Mouse (Mus musculus): Measurements from ENCODE around the gene Begain. TPM values are rescaled to one million over a fixed set of nuclear protein-coding genes. Genes with fewer than 3 reads are reported as not detected.

The Begain gene
- total RNA-seq, 2 experiments from 2014 or later: 0.31 to 0.36 TPM

- no peak for DNase-seq (ENCODE audit: low spot score)
Measured at GRCm38 (mm10) chr12:108984471-108984870, 83.5 kb downstream of the Begain start.

GRCm38 (mm10) chr12:108983496-108983895, 84.5 kb downstream of the Begain start:
- intact Hi-C loops (cut with DNase I): no loop called here
- DNase-seq (ENCODE audit: low spot score): no peak

More at GRCm38 (mm10) chr12:108984471-108984870, 83.5 kb downstream of the Begain start:
- intact Hi-C loops (cut with DNase I): no loop called here

GRCm38 (mm10) chr12:108982684-108982960, 85.4 kb downstream of the Begain start:
- DNase-seq (ENCODE audit: low spot score): no peak
- intact Hi-C loops (cut with DNase I): no loop called here

Other genes with a start within 250 kb of the Begain start
- gene Slc25a29, start 232.3 kb downstream of the Begain start, total RNA-seq (2021): 10 to 100 TPM in 1 of 2 experiments, 1 to 10 TPM in 1; 9.8 to 14.1 TPM
- gene Slc25a47, start 232.2 kb downstream of the Begain start, total RNA-seq (2021): 1 to 10 TPM; 5.9 to 9.3 TPM
- gene Wdr25, start 174.6 kb downstream of the Begain start, total RNA-seq (2021): 1 to 10 TPM; 3.9 TPM
- gene Wars, start 174.0 kb downstream of the Begain start, total RNA-seq (2021): 10 to 100 TPM; 33.6 to 35.8 TPM

All from heart, postnatal 25 days (tissue).